Mouse (Mus musculus) spleen, adult 12 weeks (tissue): ENCODE measurements around the gene D130040H23Rik.
"Not testable (repeated sequence)": the region's sequence is repeated elsewhere in the genome, so short reads cannot be mapped to it uniquely, and the experiment has no call there.

Experiments used
- DNase-seq: peaks from one replicate; pipeline ENCODE4 v3.0.0; 2022; ENCODE audit warnings: low spot score

D130040H23Rik gene

GRCm38 (mm10) chr8:69270386-69271202, at the start of gene D130040H23Rik:
Gene D130040H23Rik, plus strand, starts transcription at chr8:69271080.
- DNase-seq = peak; percentile 35

DNA sequence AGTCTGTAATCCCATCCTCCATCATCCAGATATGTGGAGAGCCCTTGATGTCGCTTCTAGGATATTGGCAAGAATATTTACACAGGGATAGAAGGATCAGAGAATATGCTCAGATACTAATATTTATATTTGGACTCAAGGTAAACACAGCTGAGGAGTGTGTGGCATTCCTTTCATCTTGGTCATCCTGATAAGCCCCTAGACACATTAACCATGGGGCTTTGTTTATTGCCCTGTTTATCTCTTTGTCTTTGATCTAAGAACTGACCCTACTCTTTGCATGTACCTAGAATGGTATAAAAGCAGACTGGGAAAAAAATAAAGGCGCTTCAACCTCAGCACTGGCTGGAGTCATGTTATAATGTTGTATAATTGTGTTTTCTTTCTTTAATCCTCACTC, 28.3 kb upstream of the D130040H23Rik start:
- DNase-seq = no peak

DNA sequence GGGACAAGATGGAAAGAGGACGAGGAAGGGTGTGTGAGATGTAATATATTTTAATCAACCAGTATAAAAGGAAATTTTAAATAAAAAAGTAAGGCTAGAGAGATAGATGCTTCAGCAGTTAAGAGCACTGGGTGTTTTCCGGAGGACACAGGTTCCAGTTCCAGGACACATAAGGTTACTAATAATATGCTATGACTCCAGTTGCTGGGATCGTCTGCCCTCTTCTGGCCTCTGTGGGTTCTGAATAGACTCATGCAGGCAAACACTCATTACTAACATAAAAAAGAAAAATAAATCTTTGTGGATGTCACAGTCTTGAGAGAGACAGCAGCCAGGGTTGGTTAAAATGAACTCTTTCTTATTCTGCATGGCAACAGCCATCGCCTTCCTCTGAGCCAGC, 2.4 kb upstream of the D130040H23Rik start:
- DNase-seq = no peak

DNA sequence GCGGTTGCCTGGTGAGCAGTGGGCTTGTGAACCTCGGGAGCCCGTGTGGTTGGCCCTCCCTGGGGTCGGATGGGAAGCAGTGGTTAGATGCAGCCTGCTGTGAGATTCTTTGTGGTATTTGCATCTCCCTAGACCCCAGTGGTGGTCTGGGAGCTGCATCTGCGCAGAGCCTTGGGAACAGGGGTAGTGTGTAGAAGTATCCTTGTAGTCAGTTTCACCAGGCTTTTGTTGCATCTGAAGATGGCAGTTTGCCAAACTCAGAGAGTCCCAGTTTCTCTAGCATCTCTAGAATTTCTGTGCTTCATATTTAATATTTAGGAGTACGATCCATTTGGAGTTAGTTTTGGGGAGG, 299 bp downstream of the D130040H23Rik start:
- DNase-seq = no peak

GRCm38 (mm10) chr8:69272435-69272834, 1.6 kb downstream of the D130040H23Rik start:
- no peak for DNase-seq

GRCm38 (mm10) chr8:69324771-69325170, 53.9 kb downstream of the D130040H23Rik start:
- DNase-seq = no peak

GRCm38 (mm10) chr8:69328301-69329288, 57.7 kb downstream of the D130040H23Rik start:
- peak; percentile 52 for DNase-seq

- DNase-seq = not testable (repeated sequence)
These were observed 58.4 kb downstream of the D130040H23Rik start for GRCm38 (mm10) chr8:69329289-69329688.
